Mouse (Mus musculus): ENCODE measurements around the gene Lrrc20. TPM values are rescaled to one million over a fixed set of nuclear protein-coding genes. Genes with fewer than 3 reads are reported as not detected.

Lrrc20 gene
- total and polyA plus RNA-seq, 3 experiments, result 4.2 to 11.1 (median 7.7) TPM

GRCm38 (mm10) chr10:61504073-61504472 is 28.5 kb downstream of the Lrrc20 start:
- Histone ChIP-seq H3K36me3 (replicated peaks) (peaks cover 60% of the 10 kb centered on the region), H3K4me1 (ENCODE audit: insufficient read depth, low read depth, low read length) (no peaks in the 10 kb centered on the region), H3K9me3 (replicated peaks) (no peaks in the 10 kb centered on the region), H3K4me3 (ENCODE audit: low read depth, low read length) (no peak overlapping the region), H3K27me3 (ENCODE audit: insufficient read depth, low read length) (no peaks in the 10 kb centered on the region)
- ATAC-seq (ENCODE audit: extremely low read depth, insufficient number of reproducible peaks, low FRiP score, poor library complexity, severe bottlenecking) (no peak), DNase-seq (ENCODE audit: low spot score) (no peak)
- no peak for TF ChIP-seq GATA1 (IDR thresholded peaks at IDR 0.05; ENCODE audit: borderline replicate concordance, low read length)
- no peak for TF ChIP-seq CTCF (IDR thresholded peaks at IDR 0.05; ENCODE audit: low read depth, low read length)
- no peak for TF ChIP-seq GATA2 (IDR thresholded peaks at IDR 0.05; ENCODE audit: borderline replicate concordance, low read depth, low read length)
- no peak for TF ChIP-seq POLR2AphosphoS5 (IDR thresholded peaks at IDR 0.05; ENCODE audit: insufficient replicate concordance, low read depth, low read length)
- TF ChIP-seq TAL1 (conservative IDR thresholded peaks at IDR 0.05; ENCODE audit: low read depth, low read length), result no peak

DNA sequence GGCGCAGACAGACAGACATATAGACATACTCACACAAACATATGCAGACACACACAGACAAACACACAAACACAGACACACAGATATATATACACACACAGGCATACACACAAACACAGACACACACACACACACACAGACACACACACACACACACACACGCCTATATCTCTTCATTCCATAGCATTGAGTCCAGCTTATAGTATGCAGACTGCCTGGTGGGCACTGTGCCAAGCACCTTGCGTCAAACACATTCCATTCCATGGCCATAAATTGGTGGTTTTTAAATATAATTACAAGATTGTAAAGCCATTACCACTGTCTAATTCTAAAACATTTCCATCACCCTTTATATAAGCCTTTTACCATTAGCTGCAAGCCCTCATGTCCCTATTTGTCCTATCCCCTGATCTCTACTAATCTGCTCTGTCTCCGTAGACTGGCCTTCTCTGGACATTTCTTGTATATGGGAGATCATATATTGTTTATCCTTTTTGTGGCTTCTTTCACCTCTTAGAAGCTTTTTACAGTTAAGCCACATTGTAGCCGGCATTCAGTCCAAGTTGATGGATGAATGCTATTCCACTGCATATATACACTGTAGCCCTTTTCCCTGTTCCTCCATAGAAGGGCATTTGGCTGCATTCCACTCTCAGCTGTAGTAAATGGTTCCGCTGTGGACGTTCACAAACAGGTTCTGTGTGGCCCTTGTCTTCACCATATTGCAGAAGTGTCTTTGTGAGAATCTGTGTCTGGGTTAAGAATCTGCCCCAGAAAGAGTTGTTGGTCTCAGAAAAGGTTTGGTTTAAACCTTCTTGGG is 31.0 kb downstream of the Lrrc20 start:
- no peak overlapping the region for H3K4me3 ChIP-seq (ENCODE audit: low read depth, low read length)
- no peak for ATAC-seq (ENCODE audit: extremely low read depth, insufficient number of reproducible peaks, low FRiP score, poor library complexity, severe bottlenecking)
- no peak for TF ChIP-seq GATA1 (IDR thresholded peaks at IDR 0.05; ENCODE audit: borderline replicate concordance, low read length)
- no peak for TF ChIP-seq CTCF (IDR thresholded peaks at IDR 0.05; ENCODE audit: low read depth, low read length)
- TF ChIP-seq TAL1 (conservative IDR thresholded peaks at IDR 0.05; ENCODE audit: low read depth, low read length), result no peak
- no peak for TF ChIP-seq GATA2 (IDR thresholded peaks at IDR 0.05; ENCODE audit: borderline replicate concordance, low read depth, low read length)
- no peak for TF ChIP-seq POLR2AphosphoS5 (IDR thresholded peaks at IDR 0.05; ENCODE audit: insufficient replicate concordance, low read depth, low read length)
- H3K9me3 ChIP-seq (replicated peaks), result no peaks in the 10 kb centered on the region
- peaks cover 49% of the 10 kb centered on the region for H3K36me3 ChIP-seq (replicated peaks)
- H3K4me1 ChIP-seq (ENCODE audit: insufficient read depth, low read depth, low read length), result no peaks in the 10 kb centered on the region
- H3K27me3 ChIP-seq (ENCODE audit: insufficient read depth, low read length), result no peaks in the 10 kb centered on the region
- no peak for DNase-seq (ENCODE audit: low spot score)

DNA sequence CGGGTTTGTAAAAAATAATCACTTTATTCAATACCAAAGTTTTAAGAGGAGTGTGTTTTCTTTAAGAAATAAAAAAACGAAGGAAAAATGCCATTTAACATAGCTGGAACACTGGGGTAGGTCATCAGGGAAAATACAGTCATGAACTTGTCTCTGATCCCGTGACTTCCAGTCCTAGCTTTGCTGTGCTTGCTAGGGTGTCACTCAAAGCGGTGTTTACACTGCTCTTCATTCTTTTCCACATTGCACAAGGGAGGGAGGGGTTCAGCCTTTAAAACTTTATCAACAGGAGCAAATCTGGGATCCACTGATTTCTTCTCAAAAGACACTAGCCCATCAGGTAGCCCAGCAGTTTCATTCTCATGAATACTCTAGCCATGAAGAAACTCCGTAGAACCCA is 34.3 kb downstream of the Lrrc20 start:
- Histone ChIP-seq H3K4me1 (ENCODE audit: insufficient read depth, low read depth, low read length) (no peaks in the 10 kb centered on the region), H3K9me3 (replicated peaks) (no peaks in the 10 kb centered on the region), H3K36me3 (replicated peaks) (peaks cover 46% of the 10 kb centered on the region), H3K27me3 (ENCODE audit: insufficient read depth, low read length) (no peaks in the 10 kb centered on the region), H3K4me3 (ENCODE audit: low read depth, low read length) (no peak overlapping the region)
- DNase-seq (ENCODE audit: low spot score) (no peak), ATAC-seq (ENCODE audit: extremely low read depth, insufficient number of reproducible peaks, low FRiP score, poor library complexity, severe bottlenecking) (no peak)
- TF ChIP-seq POLR2AphosphoS5 (IDR thresholded peaks at IDR 0.05; ENCODE audit: insufficient replicate concordance, low read depth, low read length) (no peak), GATA2 (IDR thresholded peaks at IDR 0.05; ENCODE audit: borderline replicate concordance, low read depth, low read length) (no peak), GATA1 (IDR thresholded peaks at IDR 0.05; ENCODE audit: borderline replicate concordance, low read length) (no peak), CTCF (IDR thresholded peaks at IDR 0.05; ENCODE audit: low read depth, low read length) (no peak), TAL1 (conservative IDR thresholded peaks at IDR 0.05; ENCODE audit: low read depth, low read length) (no peak)

DNA sequence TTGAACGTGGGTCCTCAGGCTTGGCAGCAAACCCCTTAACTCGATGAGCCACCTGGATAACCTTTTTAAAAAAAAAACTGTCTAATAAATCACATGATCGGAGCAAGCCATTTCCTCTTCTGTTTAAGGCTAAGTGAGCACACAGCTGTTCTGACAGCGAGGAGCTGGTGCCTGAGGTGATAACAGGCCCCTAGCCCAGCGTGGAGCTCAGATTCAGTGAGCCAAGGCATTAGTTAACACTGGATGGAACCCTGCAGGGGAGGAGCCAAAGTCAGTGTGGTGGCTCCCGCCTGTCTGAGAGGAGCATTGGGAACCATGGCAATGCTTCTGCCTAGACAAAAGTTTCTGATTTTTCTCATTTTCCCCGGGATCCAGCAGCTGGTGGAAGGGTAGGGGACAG is 35.2 kb downstream of the Lrrc20 start:
- Histone ChIP-seq H3K9me3 (replicated peaks) (no peaks in the 10 kb centered on the region), H3K4me1 (ENCODE audit: insufficient read depth, low read depth, low read length) (no peaks in the 10 kb centered on the region), H3K4me3 (ENCODE audit: low read depth, low read length) (no peak overlapping the region), H3K36me3 (replicated peaks) (peaks cover 42% of the 10 kb centered on the region), H3K27me3 (ENCODE audit: insufficient read depth, low read length) (no peaks in the 10 kb centered on the region)
- DNase-seq (ENCODE audit: low spot score) (no peak), ATAC-seq (ENCODE audit: extremely low read depth, insufficient number of reproducible peaks, low FRiP score, poor library complexity, severe bottlenecking) (no peak)
- TF ChIP-seq TAL1 (conservative IDR thresholded peaks at IDR 0.05; ENCODE audit: low read depth, low read length) (no peak), CTCF (IDR thresholded peaks at IDR 0.05; ENCODE audit: low read depth, low read length) (no peak), GATA1 (IDR thresholded peaks at IDR 0.05; ENCODE audit: borderline replicate concordance, low read length) (no peak), POLR2AphosphoS5 (IDR thresholded peaks at IDR 0.05; ENCODE audit: insufficient replicate concordance, low read depth, low read length) (no peak), GATA2 (IDR thresholded peaks at IDR 0.05; ENCODE audit: borderline replicate concordance, low read depth, low read length) (no peak)

GRCm38 (mm10) chr10:61512215-61512889 is 36.8 kb downstream of the Lrrc20 start:
- ATAC-seq (ENCODE audit: extremely low read depth, insufficient number of reproducible peaks, low FRiP score, poor library complexity, severe bottlenecking), result no peak
- Histone ChIP-seq H3K4me1 (ENCODE audit: insufficient read depth, low read depth, low read length) (peaks cover 3% of the 10 kb centered on the region; the same call in 1 of the 2 replicates), H3K4me3 (ENCODE audit: low read depth, low read length) (no peak overlapping the region), H3K36me3 (replicated peaks) (peaks cover 35% of the 10 kb centered on the region), H3K9me3 (replicated peaks) (no peaks in the 10 kb centered on the region), H3K27me3 (ENCODE audit: insufficient read depth, low read length) (no peaks in the 10 kb centered on the region)
- DNase-seq (ENCODE audit: low spot score), result no peak
- TF ChIP-seq POLR2AphosphoS5 (IDR thresholded peaks at IDR 0.05; ENCODE audit: insufficient replicate concordance, low read depth, low read length), result no peak
- TF ChIP-seq GATA2 (IDR thresholded peaks at IDR 0.05; ENCODE audit: borderline replicate concordance, low read depth, low read length), result no peak
- no peak for TF ChIP-seq CTCF (IDR thresholded peaks at IDR 0.05; ENCODE audit: low read depth, low read length)
- no peak for TF ChIP-seq TAL1 (conservative IDR thresholded peaks at IDR 0.05; ENCODE audit: low read depth, low read length)
- TF ChIP-seq GATA1 (IDR thresholded peaks at IDR 0.05; ENCODE audit: borderline replicate concordance, low read length), result no peak

DNA sequence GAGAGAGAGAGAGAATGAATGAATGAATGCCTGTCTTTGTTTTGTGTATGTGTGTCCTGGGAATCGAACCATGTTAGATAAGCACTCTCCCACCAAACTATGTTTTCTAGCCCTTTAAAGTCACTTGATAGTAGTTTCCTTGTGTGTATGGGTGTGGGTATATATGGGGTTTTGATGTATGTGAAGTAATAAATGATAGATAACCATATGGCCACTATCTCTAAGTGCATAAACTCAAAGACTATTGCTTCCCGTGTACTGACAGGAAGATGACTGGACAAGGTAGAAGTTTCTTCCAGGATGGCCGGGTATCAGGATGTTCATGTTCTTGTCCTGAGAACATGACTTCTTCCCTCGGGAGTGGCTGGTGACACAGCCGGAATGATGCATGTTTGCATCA is 41.3 kb downstream of the Lrrc20 start:
- DNase-seq (ENCODE audit: low spot score) (no peak), ATAC-seq (ENCODE audit: extremely low read depth, insufficient number of reproducible peaks, low FRiP score, poor library complexity, severe bottlenecking) (no peak)
- H3K36me3 ChIP-seq (replicated peaks), result peaks cover 22% of the 10 kb centered on the region
- H3K4me1 ChIP-seq (ENCODE audit: insufficient read depth, low read depth, low read length), result peaks cover 4% of the 10 kb centered on the region; the same call in 1 of the 2 replicates
- TF ChIP-seq TAL1 (conservative IDR thresholded peaks at IDR 0.05; ENCODE audit: low read depth, low read length) (no peak), CTCF (IDR thresholded peaks at IDR 0.05; ENCODE audit: low read depth, low read length) (no peak), GATA1 (IDR thresholded peaks at IDR 0.05; ENCODE audit: borderline replicate concordance, low read length) (no peak), POLR2AphosphoS5 (IDR thresholded peaks at IDR 0.05; ENCODE audit: insufficient replicate concordance, low read depth, low read length) (no peak), GATA2 (IDR thresholded peaks at IDR 0.05; ENCODE audit: borderline replicate concordance, low read depth, low read length) (no peak)
- no peak overlapping the region for H3K4me3 ChIP-seq (ENCODE audit: low read depth, low read length)
- 0 out of 2 replicates have a peak, but pooled peaks cover 3% of the 10 kb centered on the region for H3K9me3 ChIP-seq (replicated peaks)
- no peaks in the 10 kb centered on the region for H3K27me3 ChIP-seq (ENCODE audit: insufficient read depth, low read length)
